Mouse (Mus musculus): ENCODE data around the gene Cfap61. TPM values are rescaled to one million over a fixed set of nuclear protein-coding genes. Genes with fewer than 3 reads are reported as not detected.
"Not testable (repeated sequence)": the region's sequence is repeated elsewhere in the genome, so short reads cannot be mapped to it uniquely, and the experiment has no call there.

Gene Cfap61
- polyA plus RNA-seq, 1 experiment from 2014 or later = not detected

- H3K36me3 ChIP-seq (ENCODE audit: inconsistent target) = peaks cover 29% of the 10 kb centered on the region
- peaks cover 76% of the 10 kb centered on the region for H3K79me2 ChIP-seq (ENCODE audit: inconsistent target)
- H3K4me3 ChIP-seq (ENCODE audit: inconsistent target) = not testable (repeated sequence)
- H3K27ac ChIP-seq = peak overlapping the region; percentile 21; the same call in 1 of the 2 replicates
- 25% methylated on average over 3 of the region's 4 CpGs for WGBS (ENCODE audit: missing documents)
Measured at GRCm38 (mm10) chr2:145905884-145906283, 28.7 kb upstream of the Cfap61 start.

GRCm38 (mm10) chr2:145920941-145921650 lies 13.5 kb upstream of the Cfap61 start:
- H3K36me3 ChIP-seq (ENCODE audit: inconsistent target) = peaks cover 85% of the 10 kb centered on the region
- WGBS (ENCODE audit: missing documents) = 90% methylated on average over 8 of the region's 8 CpGs

DNA sequence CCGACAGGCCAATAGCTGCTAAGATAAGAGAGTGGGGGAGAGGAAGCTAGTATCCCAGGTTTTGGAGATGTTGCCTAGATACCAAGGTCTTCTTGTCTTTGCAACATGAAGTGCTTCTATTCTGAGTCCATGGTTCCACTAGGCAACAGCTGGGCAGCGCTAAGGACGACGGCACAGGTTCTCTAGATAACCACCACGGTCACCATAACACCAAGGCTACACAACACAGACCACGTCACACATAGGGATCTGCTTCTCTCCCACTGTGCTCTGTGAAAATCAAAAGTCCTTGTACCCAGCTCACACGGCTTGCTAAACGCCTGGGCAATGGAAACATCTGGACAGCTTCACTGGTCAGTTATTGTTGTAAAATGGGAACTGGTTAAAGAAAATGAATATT lies 2.4 kb downstream of the Cfap61 start:
- H3K27ac ChIP-seq = no peak overlapping the region
- H3K4me3 ChIP-seq (ENCODE audit: inconsistent target) = no peak overlapping the region
- H3K36me3 ChIP-seq (ENCODE audit: inconsistent target) = peaks cover 8% of the 10 kb centered on the region; the same call in 1 of the 2 replicates
- peaks cover 19% of the 10 kb centered on the region for H3K79me2 ChIP-seq (ENCODE audit: inconsistent target)
- WGBS (ENCODE audit: missing documents) = 86% methylated on average over 8 of the region's 8 CpGs

More at GRCm38 (mm10) chr2:145920941-145921650, 13.5 kb upstream of the Cfap61 start:
- Histone ChIP-seq H3K27ac (no peak overlapping the region), H3K79me2 (ENCODE audit: inconsistent target) (no peaks in the 10 kb centered on the region), H3K4me3 (ENCODE audit: inconsistent target) (no peak overlapping the region)

- Histone ChIP-seq H3K36me3 (ENCODE audit: inconsistent target) (no peaks in the 10 kb centered on the region), H3K4me3 (ENCODE audit: inconsistent target) (no peak overlapping the region), H3K27ac (no peak overlapping the region), H3K79me2 (ENCODE audit: inconsistent target) (no peaks in the 10 kb centered on the region)
- 55% methylated on average over 3 of the region's 3 CpGs for WGBS (ENCODE audit: missing documents)
Measured at GRCm38 (mm10) chr2:145941403-145941802, 6.8 kb downstream of the Cfap61 start.

- no peaks in the 10 kb centered on the region for H3K36me3 ChIP-seq (ENCODE audit: inconsistent target)
- no peaks in the 10 kb centered on the region for H3K79me2 ChIP-seq (ENCODE audit: inconsistent target)
- no peak overlapping the region for H3K27ac ChIP-seq
- no peak overlapping the region for H3K4me3 ChIP-seq (ENCODE audit: inconsistent target)
- WGBS (ENCODE audit: missing documents) = 92% methylated on average over 3 of the region's 3 CpGs
Measured at GRCm38 (mm10) chr2:145944286-145944685, 9.7 kb downstream of the Cfap61 start.

DNA sequence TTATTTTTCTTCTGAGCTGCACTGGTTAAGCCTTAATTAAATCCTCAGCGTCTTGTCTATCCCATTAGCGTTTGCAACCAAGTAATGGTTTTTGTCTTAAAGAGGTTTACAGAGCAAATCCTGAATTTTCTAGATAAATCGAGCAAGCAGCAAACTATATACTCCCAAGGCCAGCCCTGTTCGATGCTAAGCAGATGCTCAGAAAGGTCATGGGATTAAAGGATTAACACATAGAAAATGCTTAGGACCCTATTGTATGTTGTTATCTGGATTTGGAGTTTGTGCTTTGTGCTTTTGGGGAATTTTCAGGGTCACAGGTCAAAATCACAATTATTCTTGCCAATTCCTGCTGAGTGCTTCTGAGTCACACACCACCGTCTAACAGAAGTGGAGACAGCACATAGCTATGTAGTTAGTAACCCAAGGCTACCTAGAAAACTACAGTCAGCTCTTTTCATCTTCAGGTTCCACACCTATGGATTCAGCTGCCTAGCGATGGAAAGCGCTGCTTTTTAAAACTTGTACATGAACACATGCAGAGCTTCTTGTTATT lies 13.9 kb downstream of the Cfap61 start:
- H3K79me2 ChIP-seq (ENCODE audit: inconsistent target) = no peaks in the 10 kb centered on the region
- H3K27ac ChIP-seq = no peak overlapping the region
- no peaks in the 10 kb centered on the region for H3K36me3 ChIP-seq (ENCODE audit: inconsistent target)
- WGBS (ENCODE audit: missing documents) = 93% methylated on average over 7 of the region's 7 CpGs
- H3K4me3 ChIP-seq (ENCODE audit: inconsistent target) = no peak overlapping the region

- Histone ChIP-seq H3K4me3 (ENCODE audit: inconsistent target) (no peak overlapping the region), H3K36me3 (ENCODE audit: inconsistent target) (no peaks in the 10 kb centered on the region), H3K27ac (no peak overlapping the region), H3K79me2 (ENCODE audit: inconsistent target) (no peaks in the 10 kb centered on the region)
- 81% methylated on average over 11 of the region's 11 CpGs for WGBS (ENCODE audit: missing documents)
Measured at GRCm38 (mm10) chr2:145949475-145950068, 15.0 kb downstream of the Cfap61 start.

GRCm38 (mm10) chr2:145950239-145950638 lies 15.7 kb downstream of the Cfap61 start:
- WGBS (ENCODE audit: missing documents) = 83% methylated on average over 10 of the region's 10 CpGs
- H3K27ac ChIP-seq = no peak overlapping the region
- H3K4me3 ChIP-seq (ENCODE audit: inconsistent target) = no peak overlapping the region
- H3K79me2 ChIP-seq (ENCODE audit: inconsistent target) = no peaks in the 10 kb centered on the region
- H3K36me3 ChIP-seq (ENCODE audit: inconsistent target) = no peaks in the 10 kb centered on the region

GRCm38 (mm10) chr2:145952726-145953125 lies 18.1 kb downstream of the Cfap61 start:
- WGBS (ENCODE audit: missing documents) = 41% methylated on average over 5 of the region's 5 CpGs

DNA sequence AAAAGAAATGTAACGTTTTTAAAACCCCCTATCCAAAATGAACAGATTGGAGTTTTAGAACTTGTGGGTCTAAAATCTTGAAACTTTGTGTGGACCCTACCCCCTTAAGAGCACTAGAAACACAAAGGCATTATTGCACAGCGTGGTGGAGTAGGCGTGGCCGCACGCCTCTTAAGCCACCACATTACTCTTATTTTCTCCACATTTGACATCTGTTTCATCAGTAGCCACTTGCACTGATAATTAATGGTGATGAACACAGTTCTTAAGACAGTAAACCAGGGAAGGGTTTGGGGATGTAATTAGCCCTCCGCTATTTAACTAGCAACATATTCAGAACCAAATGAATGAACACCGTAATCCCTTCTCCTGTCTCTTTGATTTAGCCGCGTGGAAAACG lies 21.3 kb downstream of the Cfap61 start:
- H3K36me3 ChIP-seq (ENCODE audit: inconsistent target) = no peaks in the 10 kb centered on the region
- WGBS (ENCODE audit: missing documents) = 54% methylated on average over 10 of the region's 10 CpGs
- H3K27ac ChIP-seq = no peak overlapping the region
- H3K4me3 ChIP-seq (ENCODE audit: inconsistent target) = no peak overlapping the region
- H3K79me2 ChIP-seq (ENCODE audit: inconsistent target) = no peaks in the 10 kb centered on the region

More at GRCm38 (mm10) chr2:145952726-145953125, 18.1 kb downstream of the Cfap61 start:
- H3K79me2 ChIP-seq (ENCODE audit: inconsistent target) = no peaks in the 10 kb centered on the region
- no peak overlapping the region for H3K4me3 ChIP-seq (ENCODE audit: inconsistent target)
- H3K27ac ChIP-seq = 0 out of 2 replicates have a peak overlapping the region, but pooled peaks have one; percentile 17
- H3K36me3 ChIP-seq (ENCODE audit: inconsistent target) = no peaks in the 10 kb centered on the region

- Histone ChIP-seq H3K4me3 (ENCODE audit: inconsistent target) (no peak overlapping the region), H3K79me2 (ENCODE audit: inconsistent target) (no peaks in the 10 kb centered on the region), H3K36me3 (ENCODE audit: inconsistent target) (no peaks in the 10 kb centered on the region), H3K27ac (no peak overlapping the region)
- 5% methylated on average over 5 of the region's 5 CpGs for WGBS (ENCODE audit: missing documents)
Measured at GRCm38 (mm10) chr2:145956318-145956717, 21.7 kb downstream of the Cfap61 start.

GRCm38 (mm10) chr2:145957450-145957849 lies 22.9 kb downstream of the Cfap61 start:
- 13% methylated on average over 4 of the region's 4 CpGs for WGBS (ENCODE audit: missing documents)
- Histone ChIP-seq H3K27ac (no peak overlapping the region), H3K4me3 (ENCODE audit: inconsistent target) (no peak overlapping the region), H3K79me2 (ENCODE audit: inconsistent target) (no peaks in the 10 kb centered on the region), H3K36me3 (ENCODE audit: inconsistent target) (no peaks in the 10 kb centered on the region)

DNA sequence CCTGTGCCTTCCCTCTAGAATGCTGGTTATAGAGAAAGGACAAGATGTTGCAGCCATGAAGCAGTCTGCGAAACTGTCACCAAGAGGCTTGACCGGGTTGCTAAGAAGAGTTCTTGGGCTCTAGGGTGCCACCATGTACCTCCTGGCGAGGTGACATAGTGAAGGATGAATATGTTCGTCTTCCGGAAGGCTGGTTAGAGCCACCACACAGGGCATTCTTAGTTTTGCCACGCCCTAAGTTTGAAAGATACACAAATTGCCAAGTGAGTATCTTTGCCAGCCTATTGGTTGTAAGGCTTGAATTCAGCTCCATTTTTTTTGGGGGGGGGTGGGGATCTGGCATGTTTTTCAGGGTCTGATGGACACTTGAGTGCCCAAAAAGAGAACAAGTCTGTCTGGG lies 23.5 kb downstream of the Cfap61 start:
- 94% methylated on average over 6 of the region's 6 CpGs for WGBS (ENCODE audit: missing documents)
- Histone ChIP-seq H3K27ac (no peak overlapping the region), H3K36me3 (ENCODE audit: inconsistent target) (no peaks in the 10 kb centered on the region), H3K4me3 (ENCODE audit: inconsistent target) (no peak overlapping the region), H3K79me2 (ENCODE audit: inconsistent target) (no peaks in the 10 kb centered on the region)

- WGBS (ENCODE audit: missing documents) = 91% methylated on average over 7 of the region's 7 CpGs
- H3K36me3 ChIP-seq (ENCODE audit: inconsistent target) = no peaks in the 10 kb centered on the region
- no peak overlapping the region for H3K4me3 ChIP-seq (ENCODE audit: inconsistent target)
- H3K79me2 ChIP-seq (ENCODE audit: inconsistent target) = no peaks in the 10 kb centered on the region
- no peak overlapping the region for H3K27ac ChIP-seq
Measured at GRCm38 (mm10) chr2:145958551-145958950, 24.0 kb downstream of the Cfap61 start.

DNA sequence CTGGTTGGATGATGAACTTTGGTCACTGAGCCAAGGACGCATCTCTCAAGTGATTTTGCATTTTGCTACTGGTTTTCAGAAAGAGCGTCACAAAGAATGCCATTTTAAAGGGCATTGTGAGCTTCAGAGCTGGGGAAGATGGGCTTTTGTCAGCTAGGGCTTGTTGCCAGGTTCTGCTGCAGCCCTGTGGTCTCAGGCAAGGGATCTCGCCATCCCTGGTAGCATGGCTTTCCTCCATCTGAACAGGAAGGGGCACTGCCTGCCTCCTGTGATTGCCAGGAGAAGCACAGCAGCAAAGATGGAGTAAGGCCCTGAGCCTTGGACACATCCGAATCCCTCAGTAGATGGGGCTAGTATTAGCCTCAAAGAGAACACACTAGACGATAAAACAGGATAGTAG lies 27.3 kb downstream of the Cfap61 start:
- H3K36me3 ChIP-seq (ENCODE audit: inconsistent target) = no peaks in the 10 kb centered on the region
- no peak overlapping the region for H3K4me3 ChIP-seq (ENCODE audit: inconsistent target)
- H3K27ac ChIP-seq = no peak overlapping the region
- no peaks in the 10 kb centered on the region for H3K79me2 ChIP-seq (ENCODE audit: inconsistent target)
- 91% methylated on average over 5 of the region's 5 CpGs for WGBS (ENCODE audit: missing documents)
